Mouse (Mus musculus) embryonic fibroblast, embryonic 13.5 days (primary cell): ENCODE measurements around the gene Olfr550.

Experiments
- CTCF ChIP-seq: IDR thresholded peaks from 2 replicates; pipeline ENCODE4 v1.5.1; 2011; ENCODE audit warnings: mild to moderate bottlenecking, control low read depth, low read length, moderate library complexity, borderline replicate concordance; ENCODE audit not compliant: insufficient read depth
- POLR2A ChIP-seq: IDR thresholded peaks from 2 replicates; pipeline ENCODE4 v1.6.1; 2011; ENCODE audit warnings: low read depth, mild to moderate bottlenecking, control low read depth, low read length, moderate library complexity

- TF ChIP-seq CTCF (no peak), POLR2A (no peak)
Observed at GRCm38 (mm10) chr7:102529052-102529451, 42.2 kb upstream of the Olfr550 start.
